Mouse (Mus musculus) hindbrain, embryonic 10.5 days (tissue): Measurements from ENCODE around the gene Gabbr2. TPM values are rescaled to one million over a fixed set of nuclear protein-coding genes. Genes with fewer than 3 reads are reported as not detected.

Experiments used
- DNase-seq: peaks from one replicate; pipeline ENCODE4 v3.0.0-alpha.2; 2017; ENCODE audit warnings: low spot score
- H3K27ac ChIP-seq: fragments of 300-500 bp; sonication (generic); 2 replicates; pipeline ENCODE4 v1.5.1; 2016; ENCODE audit warnings: mild to moderate bottlenecking, moderate library complexity
- H3K27me3 ChIP-seq: fragments of 300-500 bp; sonication (generic); 2 replicates; pipeline ENCODE4 v1.6.1; 2016; ENCODE audit warnings: mild to moderate bottlenecking; ENCODE audit not compliant: poor library complexity, insufficient read depth, severe bottlenecking
- H3K36me3 ChIP-seq: fragments of 300-500 bp; sonication (generic); 2 replicates; pipeline ENCODE4 v1.6.1; 2016; ENCODE audit warnings: mild to moderate bottlenecking, moderate library complexity
- H3K4me1 ChIP-seq: fragments of 300-500 bp; sonication (generic); replicated peaks from 2 replicates; pipeline ENCODE4 v1.6.1; 2016; ENCODE audit warnings: mild to moderate bottlenecking
- H3K4me3 ChIP-seq: fragments of 300-500 bp; sonication (generic); 2 replicates; pipeline ENCODE4 v1.5.1; 2016; ENCODE audit warnings: mild to moderate bottlenecking, moderate library complexity
- H3K9me3 ChIP-seq: fragments of 300-500 bp; sonication (generic); 2 replicates; pipeline ENCODE4 v1.6.1; 2016; ENCODE audit warnings: mild to moderate bottlenecking, moderate library complexity
- WGBS: fragments of 180-500 bp; shearing (Covaris S2); methylation state at CpG from one replicate; pipeline ENCODE4 v1.1.7; 2016; 5-methylcytosine and 5-hydroxymethylcytosine counted together
- polyA plus RNA-seq: library from polyadenylated mRNA; unstranded; fragments of >200 nt; fragmentation: Nextera tagmentation; extraction: Ambion mirVana; gene quantifications from 2 replicates; pipeline ENCODE4 v1.2.1, GENCODE M21; 2016

Gabbr2 gene
- polyA plus RNA-seq, 1 experiment from 2014 or later = 0.27 TPM

GRCm38 (mm10) chr4:46844982-46845643 lies 146.6 kb downstream of the Gabbr2 start:
- WGBS = 66% methylated on average over 6 of the region's 6 CpGs
- Histone ChIP-seq H3K27ac (peak overlapping the region; percentile 1; the same call in 1 of the 2 replicates), H3K27me3 (no peaks in the 10 kb centered on the region; the same call in 1 of the 2 replicates), H3K4me3 (no peak overlapping the region), H3K36me3 (no peaks in the 10 kb centered on the region), H3K4me1 (peaks cover 7% of the 10 kb centered on the region; the same call in 1 of the 2 replicates), H3K9me3 (0 out of 2 replicates have a peak, but pooled peaks cover 2% of the 10 kb centered on the region)
- no peak for DNase-seq

GRCm38 (mm10) chr4:46844567-46844966 lies 147.1 kb downstream of the Gabbr2 start:
- Histone ChIP-seq H3K9me3 (0 out of 2 replicates have a peak, but pooled peaks cover 2% of the 10 kb centered on the region), H3K36me3 (no peaks in the 10 kb centered on the region), H3K4me3 (no peak overlapping the region), H3K27me3 (no peaks in the 10 kb centered on the region; the same call in 1 of the 2 replicates), H3K4me1 (peaks cover 9% of the 10 kb centered on the region; the same call in 1 of the 2 replicates), H3K27ac (no peak overlapping the region)
- DNase-seq = no peak
- WGBS = 84% methylated on average over 5 of the region's 5 CpGs

- H3K9me3 ChIP-seq = 0 out of 2 replicates have a peak, but pooled peaks cover 2% of the 10 kb centered on the region
- no peak for DNase-seq
- H3K4me1 ChIP-seq = peaks cover 9% of the 10 kb centered on the region; the same call in 1 of the 2 replicates
- H3K27ac ChIP-seq = no peak overlapping the region
- H3K27me3 ChIP-seq = no peaks in the 10 kb centered on the region; the same call in 1 of the 2 replicates
- 94% methylated on average over 7 of the region's 7 CpGs for WGBS
- H3K4me3 ChIP-seq = no peak overlapping the region
- no peaks in the 10 kb centered on the region for H3K36me3 ChIP-seq
Measured at GRCm38 (mm10) chr4:46842596-46842995, 149.1 kb downstream of the Gabbr2 start.

GRCm38 (mm10) chr4:46840146-46840545 lies 151.5 kb downstream of the Gabbr2 start:
- WGBS = 73% methylated on average over 6 of the region's 6 CpGs
- Histone ChIP-seq H3K4me1 (peaks cover 11% of the 10 kb centered on the region; the same call in 1 of the 2 replicates), H3K9me3 (no peaks in the 10 kb centered on the region), H3K36me3 (no peaks in the 10 kb centered on the region), H3K27ac (no peak overlapping the region), H3K27me3 (no peaks in the 10 kb centered on the region), H3K4me3 (no peak overlapping the region)
- DNase-seq = no peak

GRCm38 (mm10) chr4:46837362-46837761 lies 154.3 kb downstream of the Gabbr2 start:
- WGBS = 82% methylated on average over 7 of the region's 7 CpGs
- H3K9me3 ChIP-seq = no peaks in the 10 kb centered on the region
- H3K4me3 ChIP-seq = no peak overlapping the region
- H3K36me3 ChIP-seq = no peaks in the 10 kb centered on the region
- no peaks in the 10 kb centered on the region for H3K27me3 ChIP-seq
- peaks cover 9% of the 10 kb centered on the region; the same call in 1 of the 2 replicates for H3K4me1 ChIP-seq
- no peak overlapping the region for H3K27ac ChIP-seq
- DNase-seq = no peak

- Histone ChIP-seq H3K9me3 (no peaks in the 10 kb centered on the region), H3K27ac (no peak overlapping the region), H3K36me3 (no peaks in the 10 kb centered on the region), H3K4me1 (peaks cover 9% of the 10 kb centered on the region; the same call in 1 of the 2 replicates), H3K27me3 (no peaks in the 10 kb centered on the region), H3K4me3 (no peak overlapping the region)
- no peak for DNase-seq
- 60% methylated on average over 18 of the region's 18 CpGs for WGBS
Measured at GRCm38 (mm10) chr4:46836065-46836464, 155.6 kb downstream of the Gabbr2 start.

GRCm38 (mm10) chr4:46835064-46835463 lies 156.6 kb downstream of the Gabbr2 start:
- no peak for DNase-seq
- 93% methylated on average over 14 of the region's 14 CpGs for WGBS
- no peak overlapping the region for H3K4me3 ChIP-seq
- H3K9me3 ChIP-seq = no peaks in the 10 kb centered on the region
- H3K27ac ChIP-seq = no peak overlapping the region
- peaks cover 8% of the 10 kb centered on the region; the same call in 1 of the 2 replicates for H3K4me1 ChIP-seq
- H3K36me3 ChIP-seq = no peaks in the 10 kb centered on the region
- no peaks in the 10 kb centered on the region for H3K27me3 ChIP-seq

- H3K36me3 ChIP-seq = no peaks in the 10 kb centered on the region
- DNase-seq = peak; percentile 27
- whole genome bisulfite sequencing = 43% methylated on average over 12 of the region's 12 CpGs
- peaks cover 28% of the 10 kb centered on the region for H3K4me1 ChIP-seq
- no peak overlapping the region for H3K27ac ChIP-seq
- H3K27me3 ChIP-seq = no peaks in the 10 kb centered on the region
- H3K4me3 ChIP-seq = no peak overlapping the region
- H3K9me3 ChIP-seq = no peaks in the 10 kb centered on the region
Measured at GRCm38 (mm10) chr4:46832834-46833544, 158.7 kb downstream of the Gabbr2 start.

- H3K4me3 ChIP-seq = no peak overlapping the region
- 56% methylated on average over 2 of the region's 2 CpGs for WGBS
- no peaks in the 10 kb centered on the region for H3K27me3 ChIP-seq
- H3K27ac ChIP-seq = no peak overlapping the region
- H3K9me3 ChIP-seq = no peaks in the 10 kb centered on the region
- no peaks in the 10 kb centered on the region for H3K36me3 ChIP-seq
- DNase-seq = no peak
- H3K4me1 ChIP-seq = peaks cover 38% of the 10 kb centered on the region
Measured at GRCm38 (mm10) chr4:46829656-46830055, 162.0 kb downstream of the Gabbr2 start.

GRCm38 (mm10) chr4:46828141-46828571 lies 163.5 kb downstream of the Gabbr2 start:
- DNase-seq = no peak
- H3K4me1 ChIP-seq = peaks cover 44% of the 10 kb centered on the region
- no peaks in the 10 kb centered on the region for H3K27me3 ChIP-seq
- 63% methylated on average over 5 of the region's 5 CpGs for WGBS
- H3K27ac ChIP-seq = peak overlapping the region; percentile 65
- no peaks in the 10 kb centered on the region for H3K9me3 ChIP-seq
- no peaks in the 10 kb centered on the region for H3K36me3 ChIP-seq
- H3K4me3 ChIP-seq = no peak overlapping the region

GRCm38 (mm10) chr4:46827471-46827870 lies 164.2 kb downstream of the Gabbr2 start:
- H3K4me3 ChIP-seq = no peak overlapping the region
- DNase-seq = peak; percentile 44
- no peaks in the 10 kb centered on the region for H3K36me3 ChIP-seq
- WGBS = 58% methylated on average over 9 of the region's 9 CpGs
- no peaks in the 10 kb centered on the region for H3K27me3 ChIP-seq
- peak overlapping the region; percentile 65 for H3K27ac ChIP-seq
- peaks cover 43% of the 10 kb centered on the region for H3K4me1 ChIP-seq
- no peaks in the 10 kb centered on the region for H3K9me3 ChIP-seq

GRCm38 (mm10) chr4:46825846-46826529 lies 165.7 kb downstream of the Gabbr2 start:
- no peaks in the 10 kb centered on the region for H3K36me3 ChIP-seq
- H3K4me1 ChIP-seq = peaks cover 49% of the 10 kb centered on the region

More at GRCm38 (mm10) chr4:46825846-46826529, 165.7 kb downstream of the Gabbr2 start:
- no peaks in the 10 kb centered on the region for H3K27me3 ChIP-seq
- no peaks in the 10 kb centered on the region for H3K9me3 ChIP-seq
- 87% methylated on average over 10 of the region's 10 CpGs for WGBS
- H3K27ac ChIP-seq = no peak overlapping the region
- H3K4me3 ChIP-seq = no peak overlapping the region
- no peak for DNase-seq
